Mouse (Mus musculus) layer of hippocampus, adult 9-10 months (tissue): ENCODE data around the gene Fkbp5.
A peak's percentile ranks its signal among the peaks of the same experiment; 100 is the strongest.

ENCODE experiments used
- DNase-seq: peaks from one replicate; pipeline ENCODE4 v3.0.0; 2022; ENCODE audit warnings: low spot score

Fkbp5 gene

DNA sequence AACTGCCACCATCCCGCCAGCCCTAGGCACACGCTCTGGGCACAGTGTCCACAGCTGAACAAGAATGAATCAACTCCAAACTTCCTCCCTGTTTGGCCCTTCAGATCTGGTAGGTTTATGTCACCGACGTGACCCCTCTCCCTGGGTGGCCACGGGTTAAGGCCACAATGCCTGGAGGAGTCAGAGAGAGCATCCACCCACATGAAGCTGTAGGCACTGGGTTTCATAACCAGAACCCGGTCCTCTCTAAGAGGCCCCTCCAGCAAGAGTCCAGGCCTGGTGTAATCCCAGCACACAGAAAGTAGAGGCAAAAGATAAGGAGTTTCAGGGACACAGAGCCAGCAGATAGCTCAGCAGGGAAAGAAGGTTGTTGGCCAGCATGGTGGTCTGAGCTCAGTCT, 13.1 kb downstream of the Fkbp5 start:
- DNase-seq = no peak

DNA sequence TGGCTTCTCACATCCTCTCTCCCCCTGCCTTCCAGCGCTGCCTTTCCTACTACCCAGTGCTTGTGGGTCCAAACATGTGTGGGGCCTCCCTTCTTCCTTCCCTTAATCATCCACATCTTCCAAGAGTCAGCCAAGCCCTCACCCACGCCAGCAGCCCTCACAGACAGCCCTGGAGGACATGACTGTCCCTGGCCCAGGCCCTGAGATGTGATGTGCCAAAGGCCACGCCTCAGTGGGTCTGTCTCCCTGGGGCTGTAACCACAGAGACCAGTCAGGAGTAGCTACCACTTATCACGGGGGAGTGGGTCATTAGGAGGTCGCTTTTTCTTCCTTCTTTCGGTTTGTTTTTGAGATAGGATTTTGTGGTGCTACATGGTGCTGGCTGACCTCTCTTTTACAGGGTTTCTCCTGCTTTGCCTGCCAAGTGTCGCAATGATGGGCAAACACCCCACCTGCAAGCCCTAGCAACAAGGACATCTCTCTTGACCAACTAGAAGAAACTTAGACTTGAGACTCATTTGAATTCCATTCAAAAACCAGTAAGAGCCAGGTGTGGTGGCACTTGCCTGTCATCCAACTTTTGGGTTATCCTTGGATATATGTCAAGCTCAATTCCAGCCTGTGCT, 15.0 kb downstream of the Fkbp5 start:
- no peak for DNase-seq

DNA sequence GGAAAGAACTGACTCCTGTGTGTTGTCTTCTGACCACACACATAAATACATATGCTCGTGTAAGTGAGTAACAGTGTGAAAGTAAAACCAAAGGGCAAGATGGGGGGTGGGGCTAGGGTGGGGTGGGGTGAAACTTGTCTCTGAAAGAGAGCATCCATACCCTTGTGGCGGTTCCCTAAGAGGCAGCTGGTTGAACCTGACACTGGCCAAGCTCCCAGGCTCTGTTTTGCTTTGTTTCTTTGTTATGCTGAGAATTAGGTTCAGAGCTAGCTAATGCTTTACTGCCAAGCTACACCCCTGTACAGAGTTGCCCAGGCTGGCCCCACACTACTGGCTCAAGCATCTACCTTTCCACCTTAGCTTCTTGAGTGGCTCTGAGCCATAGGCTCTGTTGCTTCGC, 16.9 kb downstream of the Fkbp5 start:
- DNase-seq = no peak

DNA sequence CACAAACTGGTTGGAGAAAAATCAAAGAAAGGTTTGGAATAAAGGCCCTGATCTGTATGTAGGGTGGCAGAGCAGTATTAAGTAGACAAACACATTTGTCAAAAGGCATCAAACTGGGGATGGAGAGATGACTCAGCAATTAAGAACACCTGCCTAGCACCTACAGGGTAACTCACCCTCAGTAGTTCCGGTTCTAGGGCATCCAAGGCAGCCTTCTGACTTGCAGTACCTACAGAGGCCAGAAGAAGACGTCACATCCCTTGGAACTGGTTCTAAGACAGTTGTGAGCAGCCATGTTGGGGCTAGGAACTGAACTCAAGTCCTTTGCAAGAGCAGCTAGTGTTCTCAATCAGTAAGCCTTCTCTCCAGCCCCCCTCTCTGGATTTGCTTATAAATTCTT, 18.1 kb downstream of the Fkbp5 start:
- DNase-seq = no peak

DNA sequence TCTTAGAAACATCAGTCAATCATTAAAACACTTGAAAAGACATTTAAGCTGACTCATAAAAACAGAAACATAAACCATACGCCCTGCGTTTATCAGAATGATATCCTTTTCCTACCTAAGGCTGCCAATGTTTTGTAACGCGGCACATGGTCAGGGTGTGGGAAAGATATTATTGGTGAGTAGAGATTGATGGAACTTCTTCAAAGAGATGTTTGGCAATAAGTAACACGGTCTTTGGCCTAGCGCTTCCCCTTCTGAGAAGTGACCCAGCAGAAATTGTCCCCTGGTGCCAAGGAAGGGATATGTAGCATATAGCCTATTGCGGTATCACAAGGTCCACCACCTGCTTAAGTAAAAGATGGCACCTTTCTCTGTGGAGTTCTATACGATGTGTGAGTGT, 21.5 kb downstream of the Fkbp5 start:
- no peak for DNase-seq

DNA sequence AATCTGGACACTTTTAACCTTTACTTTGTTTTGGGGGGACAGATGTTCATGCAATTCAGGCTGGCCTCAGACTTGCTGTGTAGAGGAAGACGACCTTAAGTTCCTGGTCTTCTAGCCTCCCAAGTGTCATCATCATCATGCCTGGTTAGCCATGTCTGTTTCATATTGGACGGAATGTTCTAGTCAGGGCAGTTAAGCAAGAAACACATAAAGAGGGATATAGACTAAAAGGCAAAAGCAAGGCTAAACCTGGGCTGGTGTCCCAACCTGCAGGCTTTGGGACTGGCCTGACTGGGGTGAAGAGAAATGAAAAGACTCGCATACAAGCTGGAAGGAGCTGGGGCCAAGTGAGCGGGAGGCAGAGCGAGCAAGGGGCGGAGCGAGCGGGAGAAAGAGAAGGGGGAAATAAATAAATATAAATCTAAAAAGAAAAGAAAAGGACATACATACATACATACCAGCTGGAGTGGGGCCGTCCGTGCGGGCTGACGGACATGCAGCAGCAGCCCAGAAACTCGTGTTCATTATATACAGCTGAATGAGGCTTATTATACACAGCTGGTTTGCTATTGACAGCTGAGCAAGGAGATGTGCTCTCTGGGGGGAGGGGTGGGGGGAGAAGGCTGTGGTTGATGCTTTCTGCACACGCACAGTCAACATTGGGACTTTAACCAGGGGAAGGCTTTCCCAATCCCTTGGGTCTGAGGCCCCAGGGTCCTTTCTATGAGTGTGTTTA, 26.1 kb downstream of the Fkbp5 start:
- DNase-seq = no peak

DNA sequence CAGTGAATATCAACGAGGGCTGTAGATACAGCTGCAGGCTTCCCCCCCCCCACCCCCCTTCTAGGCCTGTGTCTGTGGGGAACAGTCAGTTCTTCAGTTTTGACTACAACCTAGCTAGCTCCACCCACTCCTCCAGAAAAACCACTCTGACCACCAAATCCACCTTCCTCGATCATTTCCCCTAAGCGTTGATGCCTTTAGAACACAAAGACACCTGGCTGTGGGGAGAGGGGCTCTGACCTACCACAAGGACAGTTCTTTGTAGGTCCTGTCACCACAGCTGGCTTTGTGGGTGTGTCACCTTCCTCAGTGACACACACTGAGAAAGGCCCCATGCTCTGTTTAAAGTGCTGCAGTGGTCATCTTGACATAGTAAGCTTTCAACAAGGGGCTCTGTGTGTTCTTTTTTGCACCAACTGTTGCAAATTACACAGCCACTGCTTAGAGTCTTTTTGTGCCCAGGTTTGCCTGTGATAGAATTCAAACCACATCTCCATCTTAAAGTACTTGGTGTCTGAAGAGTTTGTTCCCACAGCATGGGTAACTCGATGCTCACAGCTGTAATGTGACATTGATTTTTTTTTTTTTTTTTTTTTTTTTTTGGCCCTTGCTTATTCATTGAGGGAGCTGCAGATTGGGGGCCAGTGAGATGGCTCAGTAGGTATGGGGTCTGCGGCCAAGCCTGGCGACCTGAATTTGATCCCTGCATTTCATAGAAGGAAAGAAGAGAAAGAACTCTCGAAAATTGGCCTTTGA, 28.9 kb downstream of the Fkbp5 start:
- DNase-seq = no peak

DNA sequence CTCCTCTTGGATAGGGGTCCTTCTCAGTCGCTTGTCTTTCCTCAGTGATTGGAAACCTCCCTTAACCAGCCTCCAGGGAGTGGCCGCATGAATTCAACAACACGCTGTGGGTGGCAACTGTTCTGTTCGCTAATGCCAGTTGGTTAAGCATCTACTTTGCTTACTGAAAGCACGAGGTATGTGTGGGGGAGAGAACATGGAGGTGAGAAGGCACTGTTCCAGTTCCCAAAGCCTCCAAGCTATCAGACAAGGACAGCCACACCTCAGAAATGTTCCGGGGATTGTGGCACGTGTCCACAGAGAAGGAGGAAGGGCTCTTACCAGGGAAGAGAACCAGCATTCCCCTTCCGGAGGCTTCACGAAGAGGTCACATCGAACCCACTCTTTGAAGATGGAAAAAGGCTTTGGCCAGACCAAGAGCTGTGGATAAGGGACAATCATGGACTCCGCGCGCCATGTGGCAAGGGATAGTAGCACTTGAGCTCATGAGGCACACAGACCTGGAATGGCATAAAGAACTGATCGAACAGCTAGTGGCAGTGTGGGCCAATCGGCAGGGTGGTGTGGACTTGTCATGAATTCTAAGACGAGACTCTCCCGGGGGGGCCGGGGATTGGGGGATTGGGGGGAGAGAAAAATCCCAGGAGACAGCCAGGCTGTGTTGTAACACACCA, 29.6 kb downstream of the Fkbp5 start:
- no peak for DNase-seq

DNA sequence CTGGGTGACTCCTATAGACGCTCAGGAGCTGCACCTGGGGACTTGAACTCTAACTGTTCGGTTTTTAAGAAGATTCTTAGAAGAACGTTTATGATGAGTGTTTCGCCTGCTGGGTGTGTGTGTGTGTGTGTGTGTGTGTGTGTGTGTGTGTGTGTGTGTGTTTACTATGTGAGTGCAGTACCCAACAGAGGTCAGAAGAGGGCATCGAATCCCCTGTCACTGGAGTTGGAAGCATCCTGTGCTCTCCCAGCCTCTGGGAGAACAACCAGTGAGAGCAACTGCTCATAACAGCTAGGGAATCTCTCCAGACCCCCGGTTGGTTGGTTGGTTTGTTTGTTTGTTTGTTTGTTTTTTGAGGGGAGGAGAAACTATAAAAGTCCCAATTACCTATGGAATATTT, 30.6 kb downstream of the Fkbp5 start:
- DNase-seq = no peak

DNA sequence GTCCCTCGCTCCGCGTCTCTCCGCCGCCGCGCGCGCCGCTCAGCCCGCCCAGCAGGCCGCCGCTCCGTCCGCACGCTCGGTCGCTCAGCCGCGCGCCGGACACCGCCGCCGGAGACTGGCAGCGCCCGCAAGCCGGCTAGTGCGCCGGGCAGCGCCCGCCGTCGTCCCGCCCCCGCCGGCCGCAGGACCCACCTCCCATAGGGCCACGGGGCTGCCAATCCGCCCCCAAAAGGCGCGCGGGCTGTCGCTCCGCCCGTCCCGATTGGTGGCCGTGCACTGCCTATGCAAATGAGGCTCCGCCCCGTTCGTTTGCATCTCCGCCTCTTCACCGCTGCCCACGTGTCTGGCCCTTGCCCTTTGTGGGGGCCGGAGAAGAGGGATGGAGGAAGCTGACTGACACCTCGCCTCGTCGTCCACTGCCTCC, 31.3 kb downstream of the Fkbp5 start:
- peak; percentile 90 for DNase-seq

DNA sequence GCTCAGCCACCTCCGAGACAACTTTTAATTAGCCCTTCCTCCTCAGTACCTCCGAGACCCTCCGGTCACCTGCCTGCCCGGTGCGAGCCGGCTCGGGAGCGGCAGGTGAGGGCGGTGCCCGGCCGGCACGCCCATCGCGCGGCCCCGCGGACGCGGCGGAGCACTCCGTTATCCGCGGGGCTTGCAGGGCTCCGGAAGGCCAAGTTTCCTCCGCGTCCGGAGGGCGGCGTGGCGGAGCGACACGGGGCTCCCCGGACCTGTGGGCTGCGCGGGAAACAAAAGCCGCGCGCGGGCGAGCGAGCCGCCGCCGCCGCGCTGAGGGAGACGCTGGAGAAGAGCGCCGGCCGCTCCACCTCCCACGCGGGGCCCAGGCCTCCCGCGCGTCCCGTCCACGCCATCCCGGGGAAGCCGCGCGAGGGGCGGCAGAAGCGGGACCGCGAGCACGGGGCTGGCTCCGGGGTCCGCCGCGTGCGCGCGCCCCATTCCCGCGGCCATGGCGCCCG, 31.8 kb downstream of the Fkbp5 start:
- DNase-seq = no peak

DNA sequence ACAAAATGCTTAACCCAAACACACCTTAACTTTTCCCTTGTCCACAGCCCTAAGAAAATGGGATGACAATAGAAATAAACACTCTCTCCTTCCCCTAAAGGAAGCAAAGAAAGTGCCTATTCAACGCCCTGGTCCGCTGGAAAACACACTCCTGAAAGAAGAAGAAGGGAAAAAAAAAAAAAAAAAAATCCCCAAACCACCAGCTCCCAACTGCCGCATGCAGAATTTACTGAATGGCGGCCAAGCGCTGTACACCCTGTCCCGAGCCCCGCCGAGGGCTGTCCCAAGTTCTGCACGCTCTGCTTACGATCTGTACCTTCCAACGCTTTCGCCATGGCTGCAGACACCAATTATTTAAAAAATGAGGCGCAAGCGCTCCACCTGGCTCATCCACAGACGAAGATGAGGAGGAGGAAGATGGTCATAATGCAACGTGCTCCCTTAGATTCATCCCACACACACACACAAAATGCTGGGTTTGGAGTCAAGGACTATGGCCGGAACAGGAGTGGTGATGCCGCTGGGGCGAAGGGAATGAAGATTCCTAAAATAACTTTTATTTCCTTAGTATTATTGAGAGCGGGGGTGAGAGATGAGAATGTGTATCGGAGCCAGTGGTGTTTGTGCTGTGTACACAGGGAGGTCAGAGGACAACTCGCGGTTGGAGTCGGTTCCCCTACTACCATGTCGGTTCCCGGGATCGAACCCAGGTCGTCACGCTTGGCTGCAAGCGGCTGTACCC, 32.5 kb downstream of the Fkbp5 start:
- no peak for DNase-seq

DNA sequence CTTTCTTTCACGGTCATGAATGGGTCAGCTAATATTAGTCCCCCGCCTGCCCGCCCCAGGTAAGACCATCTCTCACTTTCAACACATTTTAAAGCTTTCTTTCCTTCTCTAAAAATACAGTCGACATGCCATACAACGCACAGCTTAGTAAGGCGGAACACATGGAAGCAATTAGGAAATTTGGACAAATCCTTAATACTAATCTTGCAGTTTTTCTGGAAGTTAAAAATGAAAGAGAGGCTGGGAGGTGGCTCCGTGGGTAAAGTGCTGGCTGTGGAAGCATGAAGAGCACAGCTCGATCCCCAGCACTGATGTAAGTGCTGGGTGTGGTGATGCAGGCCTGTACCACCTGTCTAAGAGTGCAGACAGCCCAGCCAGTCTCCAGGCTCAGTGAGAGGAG, 39.9 kb downstream of the Fkbp5 start:
- DNase-seq = no peak

DNA sequence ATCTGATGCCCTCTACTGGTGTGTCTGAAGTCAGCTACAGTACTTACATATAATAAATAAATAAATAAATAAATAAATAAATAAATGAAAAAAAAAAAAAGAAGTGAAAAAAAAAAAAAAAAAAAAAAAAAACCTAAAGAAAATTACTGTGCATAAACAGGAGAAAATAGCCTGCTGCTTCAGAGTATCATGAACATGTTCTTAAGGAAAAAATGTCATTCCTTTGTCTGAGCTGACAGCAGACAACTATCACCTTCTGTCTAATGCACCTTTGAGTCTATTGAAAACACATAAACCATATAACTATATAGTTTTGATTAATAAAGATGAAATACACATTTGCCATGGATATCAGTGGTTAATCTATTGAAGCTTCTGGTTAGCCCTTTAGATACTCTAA, 40.9 kb downstream of the Fkbp5 start:
- DNase-seq = no peak

DNA sequence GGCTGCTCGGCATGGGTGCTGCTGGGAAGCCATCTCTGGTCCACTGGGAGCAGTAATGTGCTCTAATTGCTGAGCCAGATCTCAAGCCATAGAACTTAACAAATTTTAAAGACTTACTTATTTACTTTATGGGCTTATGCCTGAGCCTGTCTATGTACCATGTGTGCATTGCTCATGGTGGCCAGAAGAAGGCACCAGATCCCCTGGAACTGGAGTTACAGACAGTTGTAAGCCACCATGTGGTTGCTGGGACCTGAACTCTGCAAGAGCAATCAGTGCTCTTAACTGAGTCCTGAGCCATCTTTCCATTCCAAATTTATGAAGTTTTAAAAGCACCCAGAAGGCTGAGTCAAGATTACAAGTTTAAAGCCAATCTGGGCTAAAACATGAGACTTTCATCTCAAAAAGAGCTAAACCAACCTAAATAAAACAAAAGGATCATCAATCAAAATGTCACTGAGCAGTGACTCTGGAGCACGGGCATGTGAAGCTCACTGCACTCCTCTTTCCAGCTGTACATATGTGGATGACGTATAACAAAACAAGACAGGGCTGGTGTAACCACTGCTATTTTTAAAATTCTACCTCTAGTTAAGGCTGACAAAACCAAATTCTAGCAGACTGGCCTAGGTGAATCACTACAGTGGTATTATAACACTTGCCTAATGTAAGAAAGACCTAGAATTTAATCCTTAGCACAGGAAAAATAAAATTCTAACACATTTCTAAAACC, 41.6 kb downstream of the Fkbp5 start:
- DNase-seq = no peak

DNA sequence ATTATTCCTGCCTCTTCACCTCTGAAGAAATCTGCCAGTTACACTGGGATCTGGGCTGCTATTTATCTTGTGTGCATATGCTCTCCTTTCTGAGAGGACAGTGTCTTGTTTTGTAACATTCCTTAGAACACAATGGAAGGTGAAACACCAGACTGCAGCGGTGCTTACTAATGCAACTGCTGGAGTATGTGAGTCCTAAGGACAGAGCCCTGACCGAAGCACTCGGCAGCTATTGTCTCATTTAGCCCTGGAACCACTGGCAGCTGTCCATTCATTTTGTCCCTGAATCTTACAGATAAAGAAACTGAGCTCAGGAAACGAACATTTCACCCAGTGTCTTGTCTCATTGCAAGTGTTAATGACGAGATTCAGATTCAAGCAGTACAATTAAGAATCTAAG, 44.6 kb downstream of the Fkbp5 start:
- no peak for DNase-seq

DNA sequence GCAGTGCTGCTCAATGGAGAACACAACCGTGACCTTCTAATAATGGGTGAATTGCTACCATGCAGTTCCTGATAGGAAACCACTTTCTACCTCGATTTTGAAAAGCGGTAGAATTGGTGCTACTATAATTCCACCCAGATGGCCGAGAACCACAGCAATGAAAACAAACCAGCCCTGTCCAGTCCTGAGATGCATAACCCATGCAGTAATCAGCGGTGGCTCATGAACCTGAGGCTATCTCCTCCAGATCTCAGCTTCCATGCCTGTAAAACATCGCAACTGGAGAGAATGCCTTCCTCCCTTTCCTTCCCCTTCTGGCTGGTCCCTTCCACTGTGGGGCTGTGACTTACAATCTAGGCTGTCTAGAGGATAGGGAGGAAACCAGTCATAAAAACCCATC, 46.5 kb downstream of the Fkbp5 start:
- DNase-seq = no peak

DNA sequence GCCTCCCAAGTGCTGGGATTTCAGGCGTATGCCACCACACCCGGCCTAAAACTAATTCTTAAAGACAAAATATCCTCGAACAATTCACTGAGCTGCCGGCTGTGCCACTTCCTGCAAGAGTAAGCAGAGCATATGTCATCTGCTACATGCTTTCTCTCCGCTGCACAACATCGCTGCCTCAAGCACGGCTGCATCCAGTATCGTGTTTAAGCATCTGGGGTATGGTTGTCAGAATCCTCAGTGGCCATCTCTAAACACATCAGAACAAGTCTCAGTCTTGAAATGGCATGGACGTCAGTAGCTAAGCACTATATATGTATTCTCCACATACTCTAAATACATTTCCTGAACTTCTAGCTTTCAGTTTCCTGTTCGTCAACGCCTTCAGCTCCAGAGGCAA, 49.6 kb downstream of the Fkbp5 start:
- DNase-seq = no peak

DNA sequence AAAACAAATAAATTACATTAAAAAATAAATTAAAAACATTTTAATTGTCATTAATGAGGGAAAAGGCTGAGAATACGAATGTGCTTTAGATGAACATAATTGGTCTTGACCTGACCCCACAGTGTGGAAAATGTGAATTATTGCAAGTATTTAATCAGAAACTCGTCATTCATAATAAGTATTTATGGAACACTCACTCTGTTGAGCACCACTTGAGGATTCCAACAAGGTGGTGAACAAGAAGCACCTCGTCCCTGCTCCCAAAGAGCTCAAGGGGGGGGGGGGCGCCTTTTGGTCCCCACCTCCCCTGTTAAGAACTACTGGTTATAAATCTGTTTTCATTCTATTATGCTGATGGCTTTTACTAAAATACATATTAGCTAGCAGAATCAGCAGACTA, 51.4 kb downstream of the Fkbp5 start:
- no peak for DNase-seq

DNA sequence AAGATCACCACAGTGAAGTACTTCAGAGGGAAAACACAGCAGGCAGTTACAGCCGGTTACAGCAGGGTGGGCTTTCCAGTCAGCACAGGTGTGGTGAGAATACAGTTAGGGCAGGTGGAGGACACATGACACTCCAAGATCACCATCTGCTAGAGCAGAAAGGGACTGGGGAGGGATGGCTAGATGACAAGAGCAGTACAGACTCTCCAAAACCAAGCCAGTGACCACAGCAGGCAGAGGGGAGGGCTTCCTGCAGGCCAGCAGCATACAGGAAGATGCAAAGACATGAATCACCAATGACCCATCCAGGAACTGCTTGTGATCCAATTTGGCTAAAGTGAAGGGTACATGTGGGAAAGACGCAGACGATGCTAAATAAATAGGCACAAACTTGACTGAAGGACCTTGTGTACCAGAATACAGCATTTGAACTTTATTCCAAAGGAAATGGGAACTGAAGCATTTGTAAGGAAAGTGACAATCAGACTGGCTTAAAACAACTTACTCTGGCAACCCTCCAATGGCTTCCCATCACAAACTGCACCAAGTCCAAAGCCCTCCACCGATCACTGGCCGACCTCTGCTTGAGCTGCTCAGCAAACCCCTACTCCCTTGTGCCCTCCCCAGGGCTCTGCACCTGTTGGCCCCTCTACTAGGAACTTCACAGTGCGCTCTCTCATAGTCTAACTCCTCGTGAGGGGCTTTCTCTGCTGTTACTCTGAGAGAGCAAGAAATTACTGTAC, 53.5 kb downstream of the Fkbp5 start:
- no peak for DNase-seq
